Mouse (Mus musculus): ENCODE data around the gene 4933405L10Rik. TPM values are rescaled to one million over a fixed set of nuclear protein-coding genes. Genes with fewer than 3 reads are reported as not detected.
A peak's percentile ranks its signal among the peaks of the same experiment; 100 is the strongest.

4933405L10Rik gene
- not detected for total RNA-seq (2021)
- 0.10 TPM in 1 of 2 replicates, not detected in the other for polyA plus RNA-seq (2012; rRNA removed)
- long read RNA-seq: 0 reads

GRCm38 (mm10) chr8:105707498-105708403 lies at the start of gene 4933405L10Rik, which contains the start of gene Enkd1:
Gene 4933405L10Rik, plus strand, starts transcription at chr8:105707655.
Gene Enkd1, minus strand, starts transcription at chr8:105708210.
- peak; percentile 91 for DNase-seq

- DNase-seq: no peak
These were observed 46.3 kb upstream of the 4933405L10Rik start for GRCm38 (mm10) chr8:105661167-105661566.

GRCm38 (mm10) chr8:105677891-105678290 lies 29.6 kb upstream of the 4933405L10Rik start:
- no peak for DNase-seq

- DNase-seq: no peak
These were observed 22.1 kb upstream of the 4933405L10Rik start for GRCm38 (mm10) chr8:105685325-105685724.

- peak; percentile 52 for DNase-seq
These were observed 21.6 kb upstream of the 4933405L10Rik start, which contains the start of gene Carmil2 for GRCm38 (mm10) chr8:105685796-105686308. Gene Carmil2, plus strand, starts transcription at chr8:105686274.

- DNase-seq: no peak
These were observed 20.9 kb upstream of the 4933405L10Rik start for GRCm38 (mm10) chr8:105686551-105686950.

GRCm38 (mm10) chr8:105687512-105687911 lies 19.9 kb upstream of the 4933405L10Rik start:
- no peak for DNase-seq

GRCm38 (mm10) chr8:105688242-105688752 lies 19.2 kb upstream of the 4933405L10Rik start:
- DNase-seq: no peak

- DNase-seq: no peak
These were observed 18.0 kb upstream of the 4933405L10Rik start for GRCm38 (mm10) chr8:105689256-105689982.

- DNase-seq: no peak
These were observed 17.5 kb upstream of the 4933405L10Rik start for GRCm38 (mm10) chr8:105689983-105690360.

- no peak for DNase-seq
These were observed 16.5 kb upstream of the 4933405L10Rik start for GRCm38 (mm10) chr8:105690978-105691377.

GRCm38 (mm10) chr8:105692449-105693182 lies 14.8 kb upstream of the 4933405L10Rik start:
- DNase-seq: no peak

- peak; percentile 83 for DNase-seq
These were observed 13.8 kb upstream of the 4933405L10Rik start for GRCm38 (mm10) chr8:105693648-105694047.

GRCm38 (mm10) chr8:105694051-105694799 lies 13.2 kb upstream of the 4933405L10Rik start:
- DNase-seq: no peak

- DNase-seq: no peak
These were observed 12.2 kb upstream of the 4933405L10Rik start for GRCm38 (mm10) chr8:105695080-105695780.

GRCm38 (mm10) chr8:105697196-105697780 lies 10.2 kb upstream of the 4933405L10Rik start:
- no peak for DNase-seq

- DNase-seq: no peak
These were observed 8.7 kb upstream of the 4933405L10Rik start for GRCm38 (mm10) chr8:105698734-105699133.

GRCm38 (mm10) chr8:105699488-105700215 lies 7.8 kb upstream of the 4933405L10Rik start:
- no peak for DNase-seq

GRCm38 (mm10) chr8:105700566-105700965 lies 6.9 kb upstream of the 4933405L10Rik start:
- DNase-seq: no peak
